Mouse (Mus musculus) urinary bladder, postnatal 14 days (tissue): ENCODE measurements around the gene Suclg2.

Experiments
- DNase-seq: peaks from one replicate; pipeline ENCODE4 v3.0.0; 2021; ENCODE audit warnings: low spot score

Gene Suclg2

DNA sequence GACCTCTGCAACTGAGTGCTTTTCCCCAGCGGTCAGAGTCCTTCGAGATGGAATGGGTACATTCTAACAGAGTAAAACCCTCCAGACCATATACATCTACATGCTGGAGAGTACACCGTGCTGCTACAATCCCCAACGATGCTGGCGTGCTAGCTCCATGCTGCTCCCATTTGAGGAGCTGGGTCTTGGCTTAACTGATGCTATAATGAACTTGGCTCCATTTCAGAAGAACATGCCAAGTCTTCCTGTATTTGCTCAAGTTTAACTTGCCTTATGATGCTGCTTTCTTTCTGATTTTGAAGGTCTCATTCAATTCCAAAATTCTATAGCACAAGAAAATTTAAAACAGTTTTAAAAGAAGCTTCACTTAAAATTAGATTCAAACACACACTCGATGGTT, 162.3 kb downstream of the Suclg2 start:
- no peak for DNase-seq

DNA sequence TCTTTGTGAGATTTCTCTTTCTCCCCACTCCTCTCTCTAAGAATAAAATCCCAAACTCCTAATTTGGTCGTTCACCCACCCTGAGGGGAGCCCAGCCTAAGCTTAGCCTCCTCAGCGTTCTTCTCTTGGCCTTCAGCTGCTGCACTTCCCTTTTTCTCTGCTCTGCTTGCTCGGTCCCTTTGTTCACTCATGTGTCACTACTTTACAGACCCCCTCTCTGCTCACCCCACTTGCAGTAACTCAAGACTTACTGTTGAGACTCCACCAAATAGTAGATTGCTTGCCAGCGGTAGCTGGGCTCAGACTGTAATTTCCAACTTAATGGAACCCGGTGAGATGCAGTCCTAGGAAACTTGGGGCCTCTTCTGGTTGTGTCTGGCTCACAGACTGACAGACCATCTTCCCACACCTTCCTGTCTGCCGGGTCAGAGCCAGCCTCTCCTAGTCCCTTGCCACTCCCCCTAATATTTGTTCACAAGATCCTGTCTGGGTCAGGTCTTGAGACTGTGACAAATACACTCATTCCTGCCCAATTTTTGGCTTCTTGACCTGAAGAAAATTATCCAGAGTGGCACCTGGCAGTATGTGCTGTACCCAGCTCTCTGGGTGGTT, 166.2 kb downstream of the Suclg2 start:
- no peak for DNase-seq

DNA sequence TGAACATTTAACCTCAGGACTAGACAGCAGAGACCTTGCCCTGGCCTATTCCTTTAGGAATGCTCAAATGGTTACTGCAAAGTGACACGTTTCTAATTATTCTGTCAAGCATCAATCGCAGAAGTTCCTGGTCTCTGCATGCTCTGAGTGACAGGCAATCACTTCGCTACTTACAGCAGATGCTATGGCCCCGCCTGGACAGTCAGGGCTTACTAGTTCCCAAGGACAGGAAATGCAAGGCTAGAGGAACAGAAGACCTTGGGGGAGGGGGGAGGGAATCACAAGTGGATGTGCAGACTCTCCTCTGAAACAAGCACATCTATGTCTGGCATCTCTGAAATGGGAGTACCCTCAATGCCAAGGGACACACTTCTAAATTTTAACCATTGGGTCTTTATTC, 167.6 kb downstream of the Suclg2 start:
- no peak for DNase-seq

DNA sequence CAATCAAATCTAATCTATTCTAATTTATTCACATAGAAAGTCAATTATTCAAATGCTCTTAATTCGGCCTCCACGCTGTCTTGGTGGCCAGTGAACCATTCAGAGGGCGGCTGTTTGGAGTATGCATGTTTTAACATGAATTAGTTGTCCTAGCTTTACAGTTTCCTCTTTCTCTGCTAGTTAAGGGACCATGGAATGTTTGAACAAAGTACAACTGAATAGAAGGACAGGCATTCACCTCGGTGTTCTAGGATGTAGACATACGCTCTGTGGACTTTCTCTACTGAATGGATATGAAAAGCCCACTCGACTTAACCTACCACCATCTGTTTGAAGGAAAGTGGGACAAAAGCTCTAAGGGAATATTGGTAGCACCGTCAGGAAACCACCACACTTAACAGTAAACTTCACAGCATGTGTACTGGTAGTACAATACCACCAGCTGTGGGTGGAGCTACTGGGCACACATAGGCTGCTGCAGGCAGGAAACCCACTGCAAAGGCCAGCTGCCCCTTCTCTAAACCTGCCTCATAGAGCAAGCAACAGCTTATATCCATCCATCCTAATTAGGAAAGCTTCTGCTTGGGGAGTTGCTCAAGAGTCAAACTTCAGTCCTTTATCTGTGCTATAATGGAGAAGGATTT, 172.3 kb downstream of the Suclg2 start:
- no peak for DNase-seq

DNA sequence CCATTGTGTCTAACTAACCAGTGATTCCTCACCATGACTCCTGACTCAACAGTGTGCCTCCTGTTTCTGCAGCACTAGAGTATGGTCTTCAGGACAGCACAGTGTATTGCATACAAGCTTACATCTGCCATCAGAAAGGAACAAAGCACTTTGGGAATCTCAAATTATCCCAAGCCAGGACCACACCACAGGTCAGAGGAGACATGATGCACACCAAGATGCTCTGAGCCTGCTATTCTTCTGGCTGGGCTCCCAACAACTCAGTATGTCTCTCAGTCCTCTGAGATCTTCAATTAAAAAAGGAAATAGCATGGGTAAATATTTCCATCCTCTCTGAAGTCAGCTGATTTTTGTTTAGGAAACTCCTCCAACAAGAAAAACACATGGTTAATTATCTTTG, 172.9 kb downstream of the Suclg2 start:
- DNase-seq = no peak

DNA sequence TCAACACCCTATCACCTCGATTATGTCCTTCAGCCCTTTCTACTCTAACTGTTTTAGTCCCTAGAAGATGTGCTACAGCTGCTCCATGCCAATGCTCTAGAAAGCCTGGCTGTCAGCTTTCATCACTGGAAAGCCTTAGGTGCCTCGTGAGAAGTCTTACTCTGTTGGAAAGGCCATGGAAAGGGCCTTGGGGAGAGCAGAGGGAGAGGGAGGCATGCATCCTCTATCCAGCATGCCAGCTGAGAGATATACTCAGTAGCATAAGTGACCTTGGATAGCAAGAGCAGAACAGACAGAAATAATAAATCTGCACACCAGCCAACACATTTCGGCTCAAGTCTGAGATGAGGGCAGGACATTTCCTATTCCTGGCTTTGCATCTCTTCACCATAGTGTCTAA, 173.3 kb downstream of the Suclg2 start:
- no peak for DNase-seq

DNA sequence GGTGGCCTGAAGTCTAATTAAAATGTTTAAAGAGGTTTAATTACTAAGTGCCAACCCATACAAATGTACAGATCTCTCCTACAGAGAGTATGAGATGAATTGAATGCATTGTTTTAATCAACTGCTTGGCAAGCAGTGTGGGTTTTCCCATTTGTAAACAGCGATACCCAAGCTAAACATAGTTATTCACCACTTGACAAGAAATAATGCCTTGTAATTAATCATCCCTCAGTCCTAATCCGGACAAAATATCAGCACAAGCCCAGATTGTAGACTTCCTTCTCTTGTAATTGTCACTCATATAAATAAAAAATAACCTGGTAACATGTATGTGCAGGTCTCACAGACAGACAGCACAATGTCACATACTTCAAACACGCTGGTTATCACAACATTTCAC, 183.4 kb downstream of the Suclg2 start:
- no peak for DNase-seq

DNA sequence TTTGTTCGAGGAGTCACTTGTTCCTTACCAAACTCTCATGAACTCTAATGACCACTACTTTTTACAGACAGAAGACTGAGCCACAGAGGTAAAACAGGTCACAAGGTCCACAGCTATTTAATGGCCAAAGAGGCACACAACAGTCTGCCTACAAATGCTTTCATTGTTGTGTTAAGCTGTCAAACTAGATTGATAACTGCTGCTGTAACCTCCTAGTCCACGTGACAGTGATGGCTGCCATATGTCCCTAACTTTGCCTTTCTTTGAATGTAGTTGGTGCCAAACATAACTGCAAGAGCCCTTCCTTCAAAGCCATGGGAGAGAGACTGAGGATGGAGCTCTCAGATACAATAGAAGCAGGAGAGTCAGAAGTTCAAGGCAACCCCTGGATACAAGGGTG, 198.8 kb downstream of the Suclg2 start:
- no peak for DNase-seq

DNA sequence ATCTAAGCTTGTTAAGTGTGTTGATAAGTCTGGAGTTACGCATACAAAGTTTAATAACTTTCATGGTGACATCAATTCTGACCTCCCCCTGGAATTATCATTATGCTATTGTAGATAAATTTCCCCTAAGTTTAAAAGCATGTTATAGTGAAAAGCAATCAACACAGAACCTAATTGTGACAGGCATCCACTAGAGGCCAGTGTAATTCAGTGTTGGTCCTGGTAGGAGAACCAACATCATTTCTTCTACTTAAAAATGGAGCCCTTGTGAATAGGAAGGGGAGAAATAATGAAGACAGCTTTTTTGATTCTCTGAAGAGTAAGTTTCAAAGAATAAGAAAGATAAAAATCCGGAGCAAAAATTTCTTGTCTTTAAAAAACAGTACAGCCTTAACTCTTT, 200.2 kb downstream of the Suclg2 start:
- DNase-seq = no peak

DNA sequence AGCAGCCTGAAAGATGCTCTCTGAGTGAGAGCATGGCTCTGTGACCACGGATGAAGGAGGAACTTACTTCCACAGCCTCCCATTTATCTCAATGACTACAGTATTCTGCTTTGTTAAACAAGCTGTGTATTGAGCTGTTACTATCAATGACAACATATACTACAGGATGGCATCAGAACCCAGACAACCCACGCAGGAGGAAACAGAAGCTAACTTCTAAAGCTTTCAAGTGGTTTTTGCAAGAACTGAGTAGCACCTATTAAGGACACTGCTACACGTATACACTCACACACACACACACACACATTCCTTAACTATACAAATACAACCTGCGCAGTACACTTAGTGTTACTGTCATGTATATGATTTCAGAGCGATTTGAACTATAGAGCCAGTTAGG, 202.9 kb downstream of the Suclg2 start:
- DNase-seq = no peak

DNA sequence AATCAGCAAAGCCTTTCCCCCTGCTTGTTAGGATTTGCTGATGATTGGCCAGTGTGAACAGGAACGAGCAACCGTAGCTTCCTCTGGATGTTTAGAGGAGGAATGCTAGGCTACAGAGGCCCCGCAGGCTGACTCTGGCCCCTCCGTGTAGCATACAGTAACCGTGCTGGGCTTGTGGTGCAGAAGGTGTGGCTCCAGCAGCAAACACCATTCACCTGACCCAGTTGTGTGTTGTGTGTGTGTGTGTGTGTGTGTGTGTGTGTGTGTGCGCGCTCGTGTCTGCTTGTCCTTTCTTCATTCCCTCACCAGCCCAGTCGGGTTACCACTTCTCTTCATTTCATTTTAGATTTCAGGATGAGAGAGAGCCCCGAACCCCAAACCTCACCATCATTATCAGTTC, 203.9 kb downstream of the Suclg2 start:
- no peak for DNase-seq

DNA sequence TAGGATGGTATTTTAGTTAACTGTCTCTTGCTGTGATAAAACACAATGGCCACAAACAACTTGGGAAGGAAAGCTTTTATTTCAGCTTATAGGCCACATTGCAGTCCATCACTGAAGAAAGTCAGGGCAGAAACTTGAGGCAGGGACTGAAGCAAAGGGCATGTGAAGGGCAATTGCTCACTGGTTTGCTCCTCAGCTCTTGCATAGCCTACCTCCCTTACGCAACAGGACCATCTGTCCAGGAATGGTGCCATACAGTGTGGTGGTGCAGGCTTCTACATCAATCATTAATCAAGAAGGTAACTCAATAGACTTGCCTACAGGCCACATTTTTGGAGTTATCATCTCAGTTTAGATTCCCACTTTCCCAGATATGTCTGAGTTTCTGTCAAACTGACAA, 206.9 kb downstream of the Suclg2 start:
- no peak for DNase-seq

DNA sequence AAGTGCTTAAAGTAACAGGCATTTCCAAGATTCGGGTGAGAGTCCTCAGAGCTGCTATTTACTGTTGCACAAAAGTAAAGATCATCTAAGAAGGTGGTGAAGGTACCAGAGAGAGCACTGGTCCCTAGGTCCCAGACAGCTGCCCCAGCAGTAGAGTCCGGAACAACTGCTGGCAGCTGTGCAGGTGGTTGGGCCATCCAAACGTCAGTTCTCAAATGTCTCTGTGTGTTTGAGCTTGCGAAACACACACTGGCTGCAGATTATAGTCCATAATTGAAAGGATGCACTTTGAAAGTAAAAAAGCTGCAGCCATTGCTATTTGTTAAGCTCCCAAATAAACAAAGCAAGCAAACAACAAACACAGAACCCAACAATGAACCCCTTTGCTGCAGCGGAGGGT, 217.8 kb downstream of the Suclg2 start:
- no peak for DNase-seq

DNA sequence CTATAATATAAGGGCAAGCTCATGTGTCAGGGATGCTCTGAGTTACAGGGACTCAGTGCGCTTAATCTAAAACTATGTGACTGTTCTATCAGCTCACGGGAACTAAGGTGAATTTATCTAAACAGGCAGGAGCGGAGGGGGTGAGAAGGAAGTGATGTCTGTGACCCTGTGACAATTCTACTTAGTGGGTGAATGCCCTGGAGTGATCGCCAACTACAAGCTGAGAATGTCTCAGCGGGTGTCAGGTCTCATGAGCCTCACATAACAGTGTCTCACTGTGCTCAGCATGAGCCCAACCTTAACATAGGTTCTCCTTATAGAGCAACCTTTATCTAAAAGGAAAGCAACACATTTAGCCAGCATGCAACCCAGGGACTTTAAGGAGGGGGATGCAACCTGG, 219.0 kb downstream of the Suclg2 start:
- DNase-seq = no peak

DNA sequence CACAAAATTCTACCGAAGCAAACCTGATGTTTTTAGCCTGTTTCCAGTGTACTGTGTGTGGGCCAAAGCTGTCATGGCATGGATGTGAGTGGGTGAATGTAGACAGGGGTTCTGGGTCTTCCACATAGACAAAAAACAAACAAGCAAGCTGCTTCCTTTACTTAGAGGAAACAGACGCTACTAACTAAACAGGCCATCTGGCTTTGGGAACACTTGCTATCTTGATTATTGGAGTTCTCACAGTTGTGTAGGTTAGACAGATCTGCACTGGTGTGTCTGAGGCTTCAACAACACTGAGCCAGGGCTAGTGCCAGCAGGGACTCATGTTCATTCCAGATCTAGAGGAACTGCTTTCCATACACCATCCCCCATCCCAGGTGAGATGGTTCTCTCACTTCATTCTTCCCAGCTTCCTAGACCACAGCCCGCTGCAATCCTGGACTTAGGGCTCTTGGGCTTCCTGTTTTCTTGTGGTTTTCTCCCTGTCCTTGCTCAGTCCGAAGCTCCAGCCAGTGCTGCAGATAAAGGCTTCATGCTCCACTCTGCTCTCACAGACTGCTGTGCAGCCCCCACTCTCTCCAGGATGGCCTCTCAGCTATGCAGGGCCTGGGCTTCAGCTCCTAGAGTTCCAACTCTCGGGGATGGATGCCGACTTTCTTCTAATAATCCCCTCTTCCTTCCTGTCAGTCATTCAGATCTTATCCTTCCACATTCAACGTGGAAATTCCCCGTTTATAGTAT, 226.2 kb downstream of the Suclg2 start:
- DNase-seq = no peak

DNA sequence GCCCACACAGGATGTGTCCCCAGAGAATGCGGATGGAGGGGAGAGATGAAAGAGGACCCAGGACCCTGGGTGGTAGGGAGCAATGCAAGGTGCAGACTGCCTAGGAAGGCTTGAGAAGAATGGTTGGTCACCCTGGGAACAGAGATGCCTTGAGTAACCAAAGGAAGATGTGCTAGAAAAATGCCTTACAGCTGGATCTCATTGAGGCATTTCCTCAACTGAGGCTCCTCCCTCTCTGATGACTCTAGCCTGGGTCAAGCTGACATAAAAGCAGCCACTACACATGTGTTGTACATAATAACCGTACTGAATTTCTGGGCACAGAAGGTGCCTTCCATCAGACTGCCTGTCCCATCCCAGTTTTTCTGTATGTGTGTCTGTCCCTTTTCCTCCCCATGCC, 227.6 kb downstream of the Suclg2 start:
- no peak for DNase-seq

DNA sequence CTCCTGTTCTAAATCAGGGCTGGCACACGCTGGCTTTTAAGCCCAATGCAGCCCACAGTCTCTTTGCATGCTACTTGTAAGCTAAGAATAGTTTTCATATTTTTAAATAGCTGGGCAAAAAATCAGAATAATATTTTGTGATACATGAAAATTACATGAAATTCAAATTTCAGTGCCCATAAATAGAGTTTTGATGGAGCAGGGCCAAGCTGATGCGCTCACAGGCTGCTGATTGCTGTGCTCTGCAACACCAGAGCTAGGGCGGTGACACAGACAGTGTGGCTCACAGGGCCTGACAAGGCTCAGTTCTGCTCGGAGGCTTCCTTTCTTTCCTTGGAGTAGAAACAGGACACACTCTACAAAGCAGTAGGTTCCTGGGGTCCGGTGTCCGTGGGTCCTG, 232.8 kb downstream of the Suclg2 start:
- DNase-seq = no peak

DNA sequence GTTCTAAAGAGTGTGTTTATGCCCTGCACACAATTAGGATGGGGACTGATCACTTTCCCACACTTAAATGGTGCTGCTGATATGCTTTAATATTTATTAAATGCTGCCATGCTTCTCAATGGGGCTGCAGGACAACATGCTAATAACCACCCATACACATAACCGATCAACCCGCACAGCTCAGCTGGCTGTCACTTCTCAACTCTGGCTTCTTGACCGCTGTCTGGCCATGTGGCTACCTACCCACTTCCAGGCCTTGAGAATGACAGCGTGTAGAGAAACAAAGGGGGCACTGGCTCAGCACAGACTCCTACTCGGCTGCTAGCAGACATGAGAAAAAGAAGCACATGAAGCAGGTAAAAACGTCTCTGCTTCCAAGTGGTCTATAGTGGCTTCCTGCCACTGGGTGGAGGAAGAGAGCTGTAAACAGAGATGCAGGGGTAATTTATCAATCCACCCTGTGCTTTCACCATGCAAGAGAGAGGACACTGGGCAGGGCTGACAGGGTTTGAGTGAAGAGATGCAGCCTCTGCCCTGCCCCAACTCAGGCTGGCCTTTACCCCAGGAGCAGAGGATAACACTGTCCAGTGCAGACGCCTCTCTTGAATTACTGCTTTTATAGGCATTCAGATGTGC, 234.3 kb downstream of the Suclg2 start:
- DNase-seq = peak; percentile 28

DNA sequence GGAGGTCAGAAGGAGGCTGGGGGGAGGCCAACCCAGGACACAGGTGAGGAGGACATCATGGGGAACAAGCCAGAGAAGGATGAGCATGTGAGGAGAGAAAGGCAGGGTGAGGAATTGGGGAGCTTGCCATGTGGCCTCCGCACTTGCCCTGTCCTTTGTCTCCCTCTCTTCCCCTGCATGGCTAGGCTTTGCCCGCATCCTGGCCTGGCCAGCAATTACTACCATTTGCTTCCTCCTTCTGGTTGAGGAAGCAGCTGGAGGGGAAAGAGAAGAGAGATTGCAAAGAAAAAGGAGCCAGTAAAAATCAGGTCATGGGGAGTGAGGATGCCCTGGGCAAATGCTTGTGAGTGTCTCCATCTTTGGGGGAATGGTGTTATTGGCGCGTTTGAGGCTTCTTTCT, 234.9 kb downstream of the Suclg2 start:
- DNase-seq = no peak

DNA sequence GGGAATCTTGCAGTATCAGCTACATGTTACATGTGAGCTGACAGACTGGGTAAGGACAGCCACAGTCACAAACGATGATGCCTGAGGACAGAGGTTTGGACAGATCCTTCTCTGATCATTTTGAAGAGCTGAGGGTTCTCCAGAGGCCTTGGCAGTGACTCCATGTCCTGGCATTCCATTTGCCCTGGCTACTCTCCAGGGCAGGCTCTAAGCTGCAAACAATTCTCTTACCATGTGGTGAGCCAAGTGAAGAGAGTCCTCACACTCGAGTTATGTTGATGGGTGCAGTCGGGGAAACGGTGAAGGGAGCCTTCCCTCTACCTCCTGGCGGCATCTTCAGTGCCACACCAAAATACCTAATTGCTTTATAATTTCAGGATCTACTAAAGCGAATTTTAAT, 235.5 kb downstream of the Suclg2 start:
- DNase-seq = peak; percentile 22

DNA sequence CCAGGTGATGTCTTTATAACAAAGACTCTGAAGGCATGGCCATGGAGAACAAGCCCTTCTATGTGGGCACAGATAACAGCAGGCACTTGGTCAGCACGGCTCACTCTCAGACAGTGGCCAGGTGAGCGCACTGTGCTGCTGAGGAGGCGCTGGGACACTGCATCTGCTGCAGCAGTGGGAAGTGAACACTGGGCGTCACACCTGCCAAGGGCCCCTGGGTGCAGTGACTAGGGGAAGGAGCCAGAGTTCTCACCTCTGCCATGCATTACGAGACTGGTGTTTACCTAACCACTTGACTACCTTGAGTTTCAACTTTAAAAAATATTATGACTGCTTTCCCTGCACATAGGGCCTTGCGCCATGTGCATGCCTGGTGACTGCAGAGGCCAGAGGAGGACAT, 238.8 kb downstream of the Suclg2 start:
- no peak for DNase-seq

DNA sequence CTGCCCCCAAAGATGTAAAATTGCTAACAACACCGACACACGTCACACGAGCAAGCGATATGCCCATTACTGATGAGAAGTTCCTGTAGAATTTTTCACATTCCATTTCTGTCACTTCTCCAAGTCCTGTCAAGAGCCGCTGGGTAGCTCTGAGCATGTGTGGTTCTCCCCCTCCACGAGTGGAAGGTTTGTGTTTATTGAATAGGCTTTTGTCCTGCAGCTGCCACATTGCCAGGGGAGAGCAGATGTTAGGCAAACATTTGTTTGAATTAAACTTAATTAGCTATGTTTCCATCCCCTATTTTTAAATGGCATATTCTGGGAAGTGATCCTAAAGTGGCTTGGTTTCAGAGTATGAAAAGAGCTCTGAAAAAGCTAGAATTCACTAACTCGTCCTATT, 249.1 kb downstream of the Suclg2 start:
- no peak for DNase-seq

DNA sequence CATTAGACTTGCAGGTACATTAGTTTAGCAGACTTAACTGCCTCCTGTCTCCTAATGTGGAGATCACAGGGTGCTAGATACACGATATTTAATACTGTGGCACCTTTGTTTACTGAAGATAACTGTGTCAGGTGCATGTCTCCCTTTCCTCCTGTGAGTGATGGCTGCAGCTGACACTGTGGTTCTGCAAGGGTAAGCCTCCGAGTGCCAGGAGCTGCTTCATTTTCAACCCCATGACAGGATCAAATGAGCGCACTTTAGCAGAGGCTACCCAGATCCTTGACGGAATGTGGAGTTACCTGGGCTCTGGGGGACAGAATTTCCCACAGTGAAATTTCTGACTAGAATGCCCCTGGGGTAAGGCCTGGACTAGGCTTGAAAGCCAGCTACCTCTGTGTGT, 253.3 kb downstream of the Suclg2 start:
- no peak for DNase-seq
